Mouse (Mus musculus): ENCODE measurements at regions not wholly inside any gene's neighbourhood (a gene's known extent, or its start where the extent isn't known, plus 50 kb on each side); places are given as distances from the start of the nearest gene placed in this dataset.

DNA sequence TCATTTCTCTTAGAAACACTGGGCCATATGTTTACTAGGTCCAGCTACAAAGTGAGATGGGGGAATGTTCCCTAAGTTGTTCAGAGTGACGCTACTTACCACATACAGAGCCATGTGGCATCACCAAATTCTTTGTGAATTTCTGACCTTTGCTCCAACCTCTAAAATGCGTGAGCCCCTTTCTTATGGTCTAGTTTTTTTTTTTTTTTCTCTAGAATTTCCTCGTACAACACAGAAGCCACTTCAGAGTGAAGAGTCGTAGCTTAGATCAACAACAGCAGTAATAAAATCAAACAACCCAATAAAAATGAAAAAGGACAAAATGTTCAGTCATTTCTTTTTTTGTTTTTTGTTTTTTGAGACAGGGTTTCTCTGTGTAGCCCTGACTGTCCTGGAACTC is 122.2 kb upstream of the Fggy start:
- no peak for ATAC-seq (ENCODE audit: extremely low read depth, insufficient number of reproducible peaks, low FRiP score, poor library complexity, severe bottlenecking)

DNA sequence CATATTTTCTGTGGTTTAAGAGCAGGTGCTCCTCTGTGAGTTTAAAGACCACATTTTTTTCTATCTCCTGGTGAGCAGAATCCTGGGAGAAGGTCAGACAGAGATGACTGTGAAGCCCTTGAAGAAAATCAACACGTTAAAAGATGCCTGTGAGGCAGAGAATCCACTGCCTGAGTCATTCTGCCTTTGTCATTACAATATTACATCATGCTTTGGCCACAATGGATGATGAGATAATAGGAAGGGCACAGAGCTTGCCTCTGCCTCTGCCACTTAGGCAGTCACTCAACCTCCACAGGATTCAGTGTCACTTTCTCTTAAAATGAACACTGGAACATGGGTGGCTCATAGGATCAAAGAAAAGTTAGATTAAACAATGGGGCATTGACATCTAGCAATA is 117.5 kb upstream of the Fggy start:
- no peak for ATAC-seq (ENCODE audit: extremely low read depth, insufficient number of reproducible peaks, low FRiP score, poor library complexity, severe bottlenecking)

DNA sequence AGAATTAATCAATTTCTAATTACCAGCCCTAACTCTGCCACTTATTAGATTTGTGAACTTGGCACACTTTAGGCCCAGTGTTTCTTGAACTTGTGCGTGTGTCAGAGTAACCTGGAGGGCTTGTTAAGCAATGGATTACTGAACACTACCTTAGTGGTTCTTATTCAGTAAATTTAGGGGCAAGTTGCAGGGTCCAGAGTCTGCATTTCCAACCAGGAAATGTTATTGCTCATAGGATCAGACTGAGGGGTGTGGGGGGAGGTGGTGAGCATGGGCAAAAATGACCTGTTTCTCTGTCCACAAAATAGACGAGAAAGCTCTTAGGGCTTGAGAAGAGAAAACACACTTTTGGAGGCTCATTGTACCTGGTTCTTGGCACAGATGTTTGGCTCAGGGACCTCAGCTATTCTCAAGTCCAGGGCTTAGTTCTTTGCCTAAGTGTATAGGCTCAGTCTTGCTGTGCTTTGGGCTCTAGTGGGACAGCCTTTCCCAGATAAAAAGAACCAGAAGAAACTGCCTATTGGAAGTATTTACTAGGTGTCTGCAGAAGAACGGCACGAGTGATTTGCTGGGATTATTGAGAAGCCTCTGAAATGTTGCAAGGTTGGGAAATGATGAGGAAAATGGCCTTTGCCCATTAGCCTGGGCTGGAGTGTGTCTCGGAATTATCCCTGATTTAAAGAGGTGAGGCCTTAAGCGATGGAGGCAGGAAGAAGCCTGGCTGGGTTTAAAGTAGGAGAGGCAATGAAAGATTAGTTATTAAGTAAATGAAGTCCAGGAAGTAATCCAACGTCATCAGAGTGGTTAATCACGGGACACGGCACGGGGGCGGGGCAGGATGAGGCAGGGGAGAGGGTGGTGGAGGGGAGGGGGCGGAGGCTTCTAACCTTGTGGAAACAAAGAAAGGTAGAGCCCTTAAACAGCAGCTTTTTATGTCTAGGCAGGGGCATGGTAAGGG is 113.2 kb upstream of the Fggy start:
- no peak for ATAC-seq (ENCODE audit: extremely low read depth, insufficient number of reproducible peaks, low FRiP score, poor library complexity, severe bottlenecking)

DNA sequence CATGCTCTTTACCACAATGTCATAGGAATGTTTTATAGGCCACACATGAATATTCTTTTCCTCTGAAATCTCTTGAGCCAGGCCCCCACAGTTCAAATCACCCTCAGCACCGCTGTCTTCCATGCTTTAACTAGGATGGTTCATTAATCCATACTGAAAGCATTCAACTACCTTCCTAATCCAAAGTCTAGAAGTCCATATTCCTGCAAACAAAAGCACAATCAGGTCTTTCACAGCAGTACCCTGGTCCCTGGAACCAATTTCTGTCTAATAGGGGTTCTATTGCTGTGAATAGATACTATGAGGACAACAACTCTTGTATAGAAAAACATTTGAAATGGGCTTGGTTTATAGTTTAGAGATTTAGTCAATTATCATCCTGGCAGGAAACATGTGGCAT is 107.0 kb upstream of the Fggy start:
- ATAC-seq (ENCODE audit: extremely low read depth, insufficient number of reproducible peaks, low FRiP score, poor library complexity, severe bottlenecking): no peak

DNA sequence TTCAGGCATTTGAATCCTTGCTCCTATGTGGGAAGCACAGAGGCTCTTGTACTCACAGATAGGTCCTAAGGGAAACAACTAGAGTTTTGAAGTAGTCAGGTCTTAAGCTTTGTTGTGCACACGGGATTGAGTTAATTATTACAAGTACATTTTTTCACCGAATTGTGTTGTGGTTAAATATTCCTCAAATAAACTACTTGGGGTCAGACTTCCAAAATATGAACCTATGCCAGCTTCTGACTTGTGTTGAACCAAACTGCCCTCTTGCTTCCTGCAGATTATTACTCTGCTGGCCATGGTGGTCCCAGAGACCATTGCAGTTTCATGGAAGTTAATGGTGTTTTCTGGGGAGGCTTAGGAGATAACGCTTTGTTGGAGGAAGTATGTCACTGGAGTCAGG is 105.5 kb upstream of the Fggy start:
- no peak for ATAC-seq (ENCODE audit: extremely low read depth, insufficient number of reproducible peaks, low FRiP score, poor library complexity, severe bottlenecking)

DNA sequence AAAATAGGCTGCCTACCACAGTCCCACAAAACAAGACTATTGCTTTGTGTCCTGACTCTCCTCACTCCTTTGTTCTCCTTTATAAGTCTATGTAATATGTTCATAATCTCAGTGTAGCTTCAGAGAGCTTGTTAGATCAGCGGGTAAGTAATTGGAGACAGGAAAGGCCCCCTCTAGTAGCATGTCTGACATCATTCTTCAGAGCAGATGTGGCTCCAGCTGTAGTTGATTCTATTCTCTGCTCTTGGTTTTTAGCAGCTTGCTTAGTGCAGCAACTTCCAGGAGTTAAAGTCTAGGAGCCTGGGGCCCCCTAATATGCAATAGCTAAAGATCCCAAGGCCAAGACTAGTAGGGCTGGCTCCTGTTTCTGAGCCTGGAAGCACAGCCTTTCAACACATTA is 101.0 kb upstream of the Fggy start:
- ATAC-seq (ENCODE audit: extremely low read depth, insufficient number of reproducible peaks, low FRiP score, poor library complexity, severe bottlenecking): no peak

DNA sequence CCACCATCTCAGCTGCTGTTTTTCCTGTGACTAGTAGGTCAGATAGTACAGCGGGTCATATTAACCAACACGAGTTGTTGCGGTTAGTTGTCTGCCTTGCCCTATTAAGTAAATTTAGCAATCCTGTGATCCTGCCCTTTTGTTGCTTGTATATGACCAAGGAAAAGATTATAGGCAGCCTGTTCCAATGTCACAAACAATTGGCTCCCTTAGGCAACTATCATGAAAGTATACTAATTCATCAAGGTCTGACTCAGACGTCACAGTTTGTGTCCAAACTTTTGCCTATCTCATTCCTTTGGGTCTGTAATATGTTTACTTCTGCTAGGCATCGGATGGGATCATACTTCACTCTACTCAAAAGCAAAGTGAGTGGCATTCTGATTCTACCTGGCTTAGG is 100.4 kb upstream of the Fggy start:
- no peak for ATAC-seq (ENCODE audit: extremely low read depth, insufficient number of reproducible peaks, low FRiP score, poor library complexity, severe bottlenecking)

DNA sequence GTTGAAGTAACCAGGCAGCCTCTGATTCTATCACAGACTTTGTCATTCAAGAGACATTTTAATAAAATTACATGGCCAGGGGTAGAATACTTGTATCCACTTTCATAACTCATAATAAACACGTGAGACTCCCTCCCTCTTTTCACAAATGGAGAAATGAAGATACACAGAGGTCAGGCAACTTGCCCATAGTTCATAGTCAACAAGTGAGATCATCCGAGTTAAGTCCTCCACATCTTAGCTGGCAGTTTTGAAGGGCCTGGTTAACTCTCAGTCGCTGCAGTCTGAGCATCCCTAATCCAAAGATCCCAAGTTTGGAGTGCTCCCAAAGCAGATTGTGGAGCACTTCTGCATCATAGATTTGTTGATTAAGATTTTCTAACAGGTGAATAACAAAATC is 94.8 kb upstream of the Fggy start:
- no peak for ATAC-seq (ENCODE audit: extremely low read depth, insufficient number of reproducible peaks, low FRiP score, poor library complexity, severe bottlenecking)

DNA sequence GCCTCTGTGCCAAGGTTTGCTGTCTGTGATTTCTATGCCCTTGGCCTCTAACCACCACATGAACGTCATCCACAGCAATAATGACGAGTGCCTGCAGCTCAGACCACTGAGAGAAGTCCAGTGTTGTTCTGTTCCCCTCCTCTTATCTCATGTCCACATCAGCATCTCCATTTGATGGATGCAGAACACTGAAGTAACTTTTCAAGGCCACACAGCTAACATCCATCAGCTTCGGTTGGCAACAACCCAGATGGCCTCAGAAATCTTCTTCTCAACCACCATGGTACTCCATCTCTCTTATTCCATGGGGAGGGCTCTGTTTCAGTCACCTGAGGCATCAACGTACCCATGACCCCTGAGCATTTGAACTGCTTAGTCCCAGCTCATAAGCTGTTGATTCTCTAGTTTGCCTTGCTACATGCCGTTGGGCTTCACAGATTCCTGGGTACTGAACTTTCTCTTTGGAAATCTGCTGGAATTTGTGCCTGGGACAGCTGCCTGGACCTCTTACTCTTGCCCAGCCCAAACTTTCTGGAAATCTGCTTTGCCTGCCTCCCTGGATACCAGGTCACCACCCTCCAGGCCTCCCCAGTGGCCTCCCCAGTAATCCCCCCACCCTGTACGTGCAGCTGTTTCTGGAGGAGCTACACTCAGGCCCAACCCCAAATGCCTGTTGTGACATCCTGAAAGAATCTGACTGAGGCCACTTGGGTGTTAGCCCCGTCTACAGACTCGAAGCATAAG is 94.1 kb upstream of the Fggy start:
- ATAC-seq (ENCODE audit: extremely low read depth, insufficient number of reproducible peaks, low FRiP score, poor library complexity, severe bottlenecking): no peak

DNA sequence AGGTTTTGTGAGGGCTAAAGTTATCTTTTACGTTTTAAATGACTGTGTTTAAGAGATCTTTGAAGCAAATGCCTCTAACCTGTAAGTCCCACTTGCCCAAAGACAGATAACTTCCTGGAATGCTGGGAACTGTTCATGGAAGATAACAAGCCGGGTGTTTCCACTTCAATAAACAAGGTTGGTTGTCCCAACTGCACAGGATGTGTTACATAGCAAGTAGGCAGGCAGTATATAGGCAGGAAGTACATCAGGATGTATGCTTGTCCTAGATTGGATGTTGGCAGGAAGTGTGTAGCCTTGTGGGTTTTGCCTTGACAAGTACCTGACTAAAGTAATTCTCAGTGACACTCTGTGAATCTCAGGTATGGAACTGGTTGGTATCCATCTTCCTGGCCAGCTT is 90.7 kb upstream of the Fggy start:
- no peak for ATAC-seq (ENCODE audit: extremely low read depth, insufficient number of reproducible peaks, low FRiP score, poor library complexity, severe bottlenecking)

DNA sequence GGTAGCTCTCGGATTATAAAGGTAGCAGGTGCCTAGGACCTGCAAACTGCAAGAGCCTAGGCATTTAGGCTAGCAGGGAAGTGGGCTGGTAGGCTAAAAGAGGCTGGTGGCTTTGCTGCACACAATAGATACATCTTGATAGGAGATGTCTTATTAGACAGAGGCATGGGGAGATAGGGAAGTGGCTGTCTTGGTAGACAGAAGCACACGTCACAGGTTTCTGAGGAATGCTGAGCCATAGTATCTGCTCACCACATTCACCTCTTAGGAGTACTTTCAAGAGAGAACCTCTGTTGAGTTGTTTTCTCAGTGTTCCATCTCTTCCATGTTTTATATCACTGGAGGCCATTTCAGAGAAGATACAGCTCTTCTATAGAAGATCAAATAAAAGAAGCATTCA is 89.8 kb upstream of the Fggy start:
- no peak for ATAC-seq (ENCODE audit: extremely low read depth, insufficient number of reproducible peaks, low FRiP score, poor library complexity, severe bottlenecking)

DNA sequence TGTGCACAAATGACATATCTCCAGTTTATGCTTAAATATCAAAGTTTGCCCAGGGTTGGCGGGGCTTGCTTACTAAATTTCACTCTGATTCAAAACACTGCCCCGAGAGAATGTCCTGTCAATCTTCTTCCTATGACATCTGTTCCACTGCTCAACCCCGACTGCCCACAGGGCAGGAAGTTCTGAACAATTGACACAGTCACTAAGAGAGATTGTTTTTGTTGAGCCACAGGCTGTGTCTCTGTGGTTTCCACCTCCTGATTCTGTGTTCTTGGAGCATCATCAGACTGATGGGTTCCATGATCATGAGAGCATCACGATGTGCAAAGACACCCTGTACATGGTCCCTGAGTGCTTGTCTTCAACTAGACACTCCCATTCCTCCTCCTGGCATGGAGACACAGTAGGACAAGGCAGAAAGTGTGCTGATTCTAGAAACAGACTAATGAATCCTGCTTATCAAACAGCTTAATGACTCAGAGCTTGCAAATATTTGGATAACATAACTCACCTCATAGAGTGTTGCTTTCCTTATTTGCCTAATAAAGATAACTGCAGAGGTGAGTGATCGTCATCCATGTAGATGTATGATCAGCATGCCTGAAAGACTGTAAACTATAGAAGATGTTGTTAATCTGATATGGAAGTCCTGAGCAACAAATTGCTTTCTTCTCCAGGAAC is 82.4 kb upstream of the Fggy start:
- no peak for ATAC-seq (ENCODE audit: extremely low read depth, insufficient number of reproducible peaks, low FRiP score, poor library complexity, severe bottlenecking)

DNA sequence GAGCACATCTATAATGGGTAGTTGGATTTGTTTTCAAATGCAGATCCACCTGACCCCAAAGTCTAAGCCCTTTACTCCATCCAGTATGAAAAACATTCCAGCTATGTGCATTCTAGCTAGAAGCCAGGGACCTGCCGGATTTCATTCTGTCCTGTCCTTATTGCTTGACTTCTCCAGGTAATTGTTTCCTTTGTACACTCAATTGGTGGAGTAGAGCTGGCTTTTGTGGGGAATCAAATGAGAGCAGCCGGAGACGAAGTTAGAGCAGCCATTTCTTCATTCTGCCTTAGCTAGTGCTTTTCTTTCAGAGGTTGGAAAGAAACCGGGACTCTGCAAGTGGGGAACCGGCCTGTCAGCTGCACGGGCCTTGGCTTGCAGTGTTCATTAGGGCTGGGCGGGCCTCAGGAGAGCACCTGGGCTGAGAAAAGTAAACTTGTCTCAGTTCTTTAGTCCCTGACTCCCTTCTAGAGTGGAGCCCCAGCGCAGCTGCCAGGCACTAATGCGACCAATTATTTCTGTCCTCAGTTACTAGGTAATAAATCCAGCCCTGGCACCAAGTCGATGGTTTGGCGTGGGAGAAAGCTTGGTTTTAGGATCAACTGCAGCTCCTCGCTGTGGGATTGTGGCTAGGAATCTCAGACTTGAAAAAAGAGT is 81.1 kb upstream of the Fggy start:
- no peak for ATAC-seq (ENCODE audit: extremely low read depth, insufficient number of reproducible peaks, low FRiP score, poor library complexity, severe bottlenecking)

DNA sequence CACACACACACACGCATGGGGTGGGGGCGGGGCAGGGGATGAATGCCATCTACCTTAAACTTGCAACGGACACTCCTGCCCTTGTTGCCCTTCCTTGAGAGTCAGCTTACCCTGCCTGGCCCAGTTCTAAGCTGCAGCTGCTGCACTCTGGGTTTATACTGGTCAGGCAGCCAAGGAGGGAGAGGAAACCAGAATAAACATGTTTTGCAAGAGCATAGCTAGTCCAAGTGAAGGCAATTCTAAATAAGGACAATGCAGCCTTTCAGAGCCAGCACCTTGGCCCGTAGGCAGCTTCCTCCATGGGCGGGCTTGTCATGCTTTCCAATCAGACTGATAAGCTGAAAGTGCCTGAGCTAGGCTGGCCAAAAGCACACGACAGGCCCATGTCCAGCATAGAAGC is 73.7 kb upstream of the Fggy start:
- no peak for ATAC-seq (ENCODE audit: extremely low read depth, insufficient number of reproducible peaks, low FRiP score, poor library complexity, severe bottlenecking)

DNA sequence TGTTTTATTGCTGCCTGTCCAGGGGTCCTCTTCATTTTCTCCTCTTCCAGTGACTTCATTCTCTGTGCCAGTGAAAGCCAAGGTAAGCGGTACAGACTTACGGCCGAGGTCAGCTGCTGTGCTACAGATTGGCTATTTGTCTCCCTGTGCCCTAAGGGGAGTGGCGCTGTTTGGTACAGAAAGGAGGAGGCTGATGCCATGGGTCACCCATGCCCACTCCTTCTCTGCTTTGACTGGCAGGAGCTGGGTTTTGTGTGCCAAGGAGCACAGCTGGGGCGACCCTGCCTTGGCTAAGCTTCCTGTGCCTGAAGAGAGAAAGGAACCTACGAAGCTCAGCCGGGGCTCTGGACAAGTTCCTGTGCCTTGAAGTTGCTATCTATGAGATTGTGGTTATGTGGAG is 70.0 kb upstream of the Fggy start:
- no peak for ATAC-seq (ENCODE audit: extremely low read depth, insufficient number of reproducible peaks, low FRiP score, poor library complexity, severe bottlenecking)

DNA sequence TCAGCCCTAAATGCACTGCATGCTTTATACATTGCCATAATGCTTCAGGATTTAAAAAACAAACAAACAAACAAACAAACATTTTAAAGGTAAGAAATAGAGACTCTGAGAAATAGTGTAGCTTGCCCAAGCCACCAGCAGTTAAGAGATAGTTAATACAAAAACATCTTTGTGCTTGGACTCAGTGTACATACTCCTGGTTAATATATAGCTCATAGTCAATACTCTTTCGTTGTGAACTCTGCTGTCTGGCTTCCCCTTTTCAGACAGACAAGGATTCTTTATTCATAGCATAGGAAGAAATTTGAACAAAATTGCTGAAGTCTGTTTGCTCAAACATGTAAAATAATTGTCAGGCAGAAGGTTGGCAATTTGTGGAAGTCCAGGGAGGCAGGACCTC is 69.3 kb upstream of the Fggy start:
- ATAC-seq (ENCODE audit: extremely low read depth, insufficient number of reproducible peaks, low FRiP score, poor library complexity, severe bottlenecking): no peak

DNA sequence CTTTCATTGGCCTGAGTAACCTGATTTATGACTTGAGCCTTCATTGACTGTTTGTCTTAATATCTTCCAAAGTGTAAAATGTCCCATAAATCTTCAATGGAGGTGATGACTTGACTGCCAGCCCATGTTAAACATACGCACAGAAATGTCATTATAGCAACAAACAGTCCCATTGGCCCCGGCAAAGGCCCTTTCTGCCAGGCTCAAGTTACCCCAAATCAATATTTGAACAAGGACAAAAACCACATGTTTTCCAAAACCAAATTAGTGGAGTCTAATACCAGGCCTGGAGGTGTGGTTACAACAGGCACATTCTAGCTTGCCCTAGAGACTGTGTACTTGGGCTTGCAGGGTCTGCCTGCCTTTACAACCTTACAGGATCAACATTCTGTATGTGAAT is 68.2 kb upstream of the Fggy start:
- ATAC-seq (ENCODE audit: extremely low read depth, insufficient number of reproducible peaks, low FRiP score, poor library complexity, severe bottlenecking): no peak

DNA sequence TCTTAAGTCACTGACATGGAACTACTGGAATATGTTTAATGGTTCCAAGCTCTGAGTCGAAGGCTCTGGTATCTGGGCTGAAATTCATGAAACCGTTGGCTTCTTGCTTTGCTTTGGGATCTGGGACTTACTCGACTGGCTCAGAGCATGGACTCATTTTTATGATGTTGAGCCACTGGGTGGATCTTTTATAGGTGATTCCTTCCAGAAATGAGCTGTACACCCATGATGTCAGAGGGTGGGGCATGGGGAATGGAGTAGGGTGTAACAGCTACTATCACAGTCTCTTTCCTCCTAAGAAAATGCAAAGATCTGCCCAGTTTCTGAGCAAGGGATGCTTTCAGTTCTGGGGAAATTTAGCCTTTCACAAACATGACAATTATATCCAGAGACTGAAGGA is 57.0 kb upstream of the Fggy start:
- no peak for ATAC-seq (ENCODE audit: extremely low read depth, insufficient number of reproducible peaks, low FRiP score, poor library complexity, severe bottlenecking)

DNA sequence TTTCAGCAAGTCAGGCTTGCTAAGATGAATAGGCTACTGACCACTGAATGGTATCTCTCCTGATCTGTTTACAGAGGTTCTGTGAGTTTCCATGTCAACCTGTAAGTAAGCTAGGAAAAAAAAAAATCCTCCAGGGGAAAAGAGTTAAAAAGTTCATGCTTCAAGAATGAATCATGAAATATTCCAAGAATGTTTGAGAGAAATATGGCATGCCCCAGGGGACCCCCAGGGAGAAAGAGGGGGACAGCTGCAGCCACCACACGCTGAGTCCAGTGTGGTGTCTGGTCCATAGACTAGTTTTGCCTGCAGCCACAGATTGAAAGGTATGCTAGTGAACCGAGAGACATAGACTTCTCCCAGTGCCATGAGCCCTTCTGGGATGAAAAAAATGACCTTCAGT is 56.1 kb upstream of the Fggy start:
- ATAC-seq (ENCODE audit: extremely low read depth, insufficient number of reproducible peaks, low FRiP score, poor library complexity, severe bottlenecking): no peak

Measured in neutrophil, adult 5-6 weeks (primary cell).